Mouse (Mus musculus) kidney, embryonic 14.5 days (tissue): Measurements from ENCODE around the gene Lrrk2. TPM values are rescaled to one million over a fixed set of nuclear protein-coding genes. Genes with fewer than 3 reads are reported as not detected.

Experiments used
- ATAC-seq: fragments of 200-750 bp; cut with Nextera tagmentation; 2 replicates; pipeline ENCODE4 v1.8.0; 2017; ENCODE audit warnings: moderate number of reproducible peaks, mild to moderate bottlenecking, moderate TSS enrichment, moderate library complexity; ENCODE audit not compliant: low FRiP score, low TSS enrichment
- H3K27ac ChIP-seq: fragments of 300-500 bp; sonication (generic); 2 replicates; pipeline ENCODE4 v1.5.1; 2014; ENCODE audit warnings: low read depth, mild to moderate bottlenecking, low read length, moderate library complexity, mixed read lengths
- H3K27me3 ChIP-seq: fragments of 300-500 bp; sonication (generic); 2 replicates; pipeline ENCODE4 v1.6.1; 2014; ENCODE audit warnings: mild to moderate bottlenecking, low read length; ENCODE audit not compliant: control insufficient read depth, insufficient read depth
- H3K36me3 ChIP-seq: fragments of 300-500 bp; sonication (generic); 2 replicates; pipeline ENCODE4 v1.6.1; 2014; ENCODE audit warnings: low read length, mixed read lengths; ENCODE audit not compliant: control insufficient read depth, insufficient read depth
- H3K4me1 ChIP-seq: fragments of 300-500 bp; sonication (generic); 2 replicates; pipeline ENCODE4 v1.6.1; 2014; ENCODE audit warnings: low read length, mixed read lengths; ENCODE audit not compliant: control insufficient read depth, insufficient read depth
- H3K4me2 ChIP-seq: fragments of 300-500 bp; sonication (generic); replicated peaks from 2 replicates; pipeline ENCODE4 v1.6.1; 2014; ENCODE audit warnings: low read depth, mild to moderate bottlenecking, low read length
- H3K4me3 ChIP-seq: fragments of 300-500 bp; sonication (generic); 2 replicates; pipeline ENCODE4 v1.5.1; 2014; ENCODE audit warnings: mild to moderate bottlenecking, low read length
- H3K9ac ChIP-seq: fragments of 300-500 bp; sonication (generic); 2 replicates; pipeline ENCODE4 v1.6.1; 2014; ENCODE audit warnings: low read depth, mild to moderate bottlenecking, low read length, moderate library complexity
- H3K9me3 ChIP-seq: fragments of 300-500 bp; sonication (generic); 2 replicates; pipeline ENCODE4 v1.6.1; 2016; ENCODE audit warnings: low read length; ENCODE audit not compliant: control insufficient read depth
- WGBS: fragments of 180-500 bp; shearing (Covaris S2); extraction: QIAGEN DNeasy Blood & Tissue Kit; methylation state at CpG from one replicate; pipeline ENCODE4 v1.1.7; 2014; 5-methylcytosine and 5-hydroxymethylcytosine counted together
- polyA plus RNA-seq: library from polyadenylated mRNA; unstranded; fragments of >200 nt; fragmentation: Nextera tagmentation; extraction: Ambion mirVana; gene quantifications from 2 replicates; pipeline ENCODE4 v1.2.1, GENCODE M21; 2014

The Lrrk2 gene
- polyA plus RNA-seq, 1 experiment from 2014 or later, result 7.0 TPM

- no peak overlapping the region for H3K4me3 ChIP-seq
- no peak overlapping the region for H3K27ac ChIP-seq
- 0 out of 2 replicates have a peak, but pooled peaks cover 3% of the 10 kb centered on the region for H3K4me1 ChIP-seq
- no peak overlapping the region for H3K9ac ChIP-seq
- no peak overlapping the region for H3K4me2 ChIP-seq
- H3K27me3 ChIP-seq, result no peaks in the 10 kb centered on the region
- H3K9me3 ChIP-seq, result no peaks in the 10 kb centered on the region
- ATAC-seq, result no peak
- 83% methylated on average over 7 of the region's 7 CpGs for WGBS
- H3K36me3 ChIP-seq, result 0 out of 2 replicates have a peak, but pooled peaks cover 3% of the 10 kb centered on the region
These were observed 31.1 kb downstream of the Lrrk2 start for GRCm38 (mm10) chr15:91704091-91704490.

- H3K4me2 ChIP-seq, result peak overlapping the region; percentile 35
- H3K9me3 ChIP-seq, result no peaks in the 10 kb centered on the region
- peak overlapping the region; percentile 23; the same call in 1 of the 2 replicates for H3K4me3 ChIP-seq
- ATAC-seq, result peak; percentile 16; the same call in 1 of the 2 replicates
- WGBS, result 41% methylated on average over 29 of the region's 29 CpGs
- no peak overlapping the region for H3K9ac ChIP-seq
- no peaks in the 10 kb centered on the region for H3K27me3 ChIP-seq
- no peaks in the 10 kb centered on the region for H3K36me3 ChIP-seq
- H3K27ac ChIP-seq, result no peak overlapping the region
- no peaks in the 10 kb centered on the region for H3K4me1 ChIP-seq
These were observed 36.5 kb downstream of the Lrrk2 start for GRCm38 (mm10) chr15:91709207-91710130.

- WGBS, result 88% methylated on average over 14 of the region's 14 CpGs
- H3K27ac ChIP-seq, result no peak overlapping the region
These were observed 62.4 kb downstream of the Lrrk2 start for GRCm38 (mm10) chr15:91735216-91735922.

GRCm38 (mm10) chr15:91736791-91737533, 64.0 kb downstream of the Lrrk2 start:
- 40% methylated on average over 15 of the region's 15 CpGs for WGBS
- Histone ChIP-seq H3K27me3 (no peaks in the 10 kb centered on the region), H3K9me3 (no peaks in the 10 kb centered on the region), H3K4me2 (no peak overlapping the region), H3K4me3 (no peak overlapping the region), H3K4me1 (no peaks in the 10 kb centered on the region), H3K27ac (no peak overlapping the region), H3K36me3 (0 out of 2 replicates have a peak, but pooled peaks cover 3% of the 10 kb centered on the region), H3K9ac (no peak overlapping the region)
- ATAC-seq, result no peak

More at GRCm38 (mm10) chr15:91735216-91735922, 62.4 kb downstream of the Lrrk2 start:
- Histone ChIP-seq H3K4me1 (no peaks in the 10 kb centered on the region), H3K9me3 (no peaks in the 10 kb centered on the region), H3K9ac (no peak overlapping the region), H3K27me3 (no peaks in the 10 kb centered on the region), H3K4me2 (no peak overlapping the region), H3K36me3 (0 out of 2 replicates have a peak, but pooled peaks cover 3% of the 10 kb centered on the region), H3K4me3 (no peak overlapping the region)
- ATAC-seq, result no peak

GRCm38 (mm10) chr15:91738808-91739207, 65.8 kb downstream of the Lrrk2 start:
- H3K27ac ChIP-seq, result no peak overlapping the region
- H3K36me3 ChIP-seq, result no peaks in the 10 kb centered on the region
- no peaks in the 10 kb centered on the region for H3K4me1 ChIP-seq
- WGBS, result 81% methylated on average over 9 of the region's 9 CpGs
- H3K4me2 ChIP-seq, result no peak overlapping the region
- no peak overlapping the region for H3K4me3 ChIP-seq
- no peaks in the 10 kb centered on the region for H3K9me3 ChIP-seq
- ATAC-seq, result no peak
- no peak overlapping the region for H3K9ac ChIP-seq
- no peaks in the 10 kb centered on the region for H3K27me3 ChIP-seq

- H3K27ac ChIP-seq, result no peak overlapping the region
- H3K9me3 ChIP-seq, result no peaks in the 10 kb centered on the region
- H3K4me1 ChIP-seq, result no peaks in the 10 kb centered on the region
- no peak overlapping the region for H3K4me2 ChIP-seq
- ATAC-seq, result no peak
- H3K4me3 ChIP-seq, result no peak overlapping the region
- no peaks in the 10 kb centered on the region for H3K27me3 ChIP-seq
- 84% methylated on average over 4 of the region's 4 CpGs for WGBS
- no peaks in the 10 kb centered on the region for H3K36me3 ChIP-seq
- H3K9ac ChIP-seq, result no peak overlapping the region
These were observed 72.5 kb downstream of the Lrrk2 start for GRCm38 (mm10) chr15:91745501-91745900.

GRCm38 (mm10) chr15:91752111-91752510, 79.1 kb downstream of the Lrrk2 start:
- Histone ChIP-seq H3K4me2 (no peak overlapping the region), H3K9me3 (no peaks in the 10 kb centered on the region), H3K27me3 (no peaks in the 10 kb centered on the region), H3K27ac (no peak overlapping the region), H3K4me3 (no peak overlapping the region), H3K9ac (no peak overlapping the region), H3K4me1 (no peaks in the 10 kb centered on the region), H3K36me3 (no peaks in the 10 kb centered on the region; the same call in 1 of the 2 replicates)
- 60% methylated on average over 12 of the region's 12 CpGs for WGBS
- ATAC-seq, result no peak

- no peak overlapping the region for H3K4me3 ChIP-seq
- WGBS, result 89% methylated on average over 14 of the region's 14 CpGs
- H3K36me3 ChIP-seq, result no peaks in the 10 kb centered on the region; the same call in 1 of the 2 replicates
- H3K4me1 ChIP-seq, result no peaks in the 10 kb centered on the region
- no peak overlapping the region for H3K4me2 ChIP-seq
- H3K27ac ChIP-seq, result no peak overlapping the region
- H3K9ac ChIP-seq, result no peak overlapping the region
- no peak for ATAC-seq
- H3K9me3 ChIP-seq, result no peaks in the 10 kb centered on the region
- no peaks in the 10 kb centered on the region for H3K27me3 ChIP-seq
These were observed 80.6 kb downstream of the Lrrk2 start for GRCm38 (mm10) chr15:91753378-91754080.
